Mouse (Mus musculus): ENCODE data around the gene Six4.
"Not testable (repeated sequence)": the region's sequence is repeated elsewhere in the genome, so short reads cannot be mapped to it uniquely, and the experiment has no call there.

Six4 gene

DNA sequence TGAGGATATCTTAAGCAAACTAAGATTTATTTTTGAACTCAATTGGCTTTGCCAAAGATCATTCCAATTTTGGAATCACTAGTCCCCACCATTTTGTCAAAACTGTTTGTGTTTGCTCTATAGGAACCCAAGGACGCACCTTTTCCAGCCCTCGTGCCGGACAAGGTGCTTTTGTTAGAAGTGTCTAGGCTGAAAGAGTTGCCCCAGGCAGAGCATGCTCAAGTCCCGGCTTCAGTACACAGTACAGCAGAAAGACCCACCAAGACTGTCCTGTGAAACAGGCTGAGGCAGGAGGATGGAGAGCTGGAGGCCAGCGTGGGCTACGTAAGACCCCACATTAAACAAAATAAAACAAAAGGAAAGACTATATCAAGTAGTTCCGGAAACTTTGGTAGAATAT, 26.2 kb downstream of the Six4 start:
- DNase-seq, result no peak

DNA sequence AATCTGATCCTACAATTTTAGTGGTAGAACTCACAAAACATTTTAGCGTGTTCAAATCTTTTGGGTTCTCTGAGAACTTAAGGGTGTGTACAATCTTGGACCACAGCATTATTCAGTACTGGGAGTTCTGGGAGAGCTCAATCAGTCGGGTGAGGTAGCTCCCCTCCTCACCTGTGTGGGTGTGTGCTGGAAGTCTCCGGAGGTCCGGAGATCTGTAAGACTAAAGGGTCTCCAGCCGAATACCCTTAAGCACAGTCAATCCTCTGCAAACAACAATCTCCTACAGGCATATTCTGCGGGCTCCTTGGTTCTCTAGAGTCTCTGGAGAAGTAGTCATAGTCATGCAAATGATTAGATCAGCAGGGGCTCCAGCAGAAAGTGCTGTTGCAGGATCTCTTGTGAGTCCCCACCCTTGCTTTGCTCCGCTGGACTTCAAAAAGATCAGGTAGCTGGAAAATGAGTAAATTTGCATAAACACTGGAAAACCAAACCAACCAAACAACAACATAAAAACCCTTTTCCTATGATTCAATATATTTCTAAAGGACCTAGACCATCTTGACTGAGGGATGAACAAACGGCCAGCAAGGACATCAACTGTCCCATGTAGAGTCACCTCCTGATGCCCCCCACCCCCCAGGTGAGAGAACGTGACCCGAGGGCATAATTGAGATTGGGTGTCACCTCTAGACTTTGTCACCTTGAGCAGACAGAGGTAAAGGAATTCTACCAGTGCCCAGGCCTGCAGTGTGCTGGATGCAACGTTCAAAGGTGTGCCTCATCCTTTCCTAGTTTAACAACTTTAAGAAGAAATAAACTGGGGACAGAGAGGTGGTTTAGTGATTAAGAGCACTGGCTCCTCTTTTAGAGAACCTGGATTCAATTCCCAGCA, 27.3 kb downstream of the Six4 start:
- DNase-seq, result no peak

DNA sequence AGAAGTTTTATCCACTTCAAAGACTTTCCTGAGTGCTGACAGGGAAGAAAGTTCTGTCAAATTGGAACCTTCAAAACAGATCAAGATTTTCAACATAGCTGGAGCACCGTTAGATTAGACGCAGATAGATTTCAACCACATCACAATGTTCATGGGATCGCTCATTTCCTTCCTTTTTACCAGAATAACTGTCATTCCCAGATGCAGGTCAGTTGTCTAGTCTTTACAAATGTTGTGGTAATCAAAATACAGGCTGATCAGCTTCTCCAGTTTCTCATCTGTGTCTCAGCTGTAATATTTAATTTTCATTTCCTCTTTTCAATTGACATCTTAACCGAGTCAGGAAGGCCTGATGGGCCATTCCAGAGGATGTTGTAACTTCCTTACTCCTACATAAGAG, 29.5 kb downstream of the Six4 start:
- no peak for DNase-seq

DNA sequence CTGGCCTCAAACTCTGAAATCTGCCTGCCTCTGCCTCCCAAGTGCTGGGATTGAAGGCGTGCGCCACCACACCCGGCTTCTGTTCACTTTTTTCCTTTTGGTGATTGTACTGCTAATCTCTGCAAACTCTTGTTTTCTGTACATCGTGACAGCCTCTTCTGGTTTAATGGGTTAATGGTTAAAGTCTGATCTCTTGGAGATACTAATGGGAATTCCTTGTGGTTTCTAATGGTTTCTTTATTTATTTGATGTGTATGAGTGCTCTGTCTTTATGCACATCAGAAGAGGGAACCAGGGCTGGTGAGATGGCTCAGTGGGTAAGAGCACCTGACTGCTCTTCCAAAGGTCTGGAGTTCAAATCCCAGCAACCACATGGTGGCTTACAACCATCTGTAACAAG, 31.4 kb downstream of the Six4 start:
- not testable (repeated sequence) for DNase-seq

DNA sequence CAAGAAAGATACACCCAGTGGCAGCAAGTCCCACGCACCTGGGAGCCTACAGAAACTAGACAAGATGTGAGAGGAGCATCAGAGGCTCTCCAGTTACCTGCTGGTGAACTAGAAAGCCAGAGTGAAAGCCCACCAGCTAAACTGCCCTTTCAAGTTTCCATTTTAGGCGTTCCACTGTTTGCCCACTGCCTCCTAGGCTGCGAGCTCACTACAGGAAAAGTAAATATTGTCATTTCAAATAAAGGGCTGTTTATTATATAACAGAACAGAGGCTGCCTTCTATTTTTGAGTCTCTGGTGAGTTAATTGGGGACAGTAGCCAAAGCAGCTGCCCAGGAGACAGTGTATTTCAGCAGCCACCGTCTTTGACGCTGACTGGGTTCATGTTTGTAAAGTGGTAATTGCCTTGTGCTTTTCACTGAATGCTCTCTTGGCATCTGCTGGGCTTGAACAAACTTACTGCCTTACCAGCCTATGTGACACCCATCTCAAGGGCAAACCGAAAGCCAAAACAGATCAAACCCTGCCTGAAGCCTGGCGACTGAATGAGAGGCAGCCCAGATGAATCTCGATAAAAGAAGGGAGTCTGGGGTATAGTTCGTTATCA, 52.3 kb downstream of the Six4 start:
- DNase-seq, result no peak

GRCm38 (mm10) chr12:73057492-73057891, 55.8 kb downstream of the Six4 start:
- no peak for DNase-seq

DNA sequence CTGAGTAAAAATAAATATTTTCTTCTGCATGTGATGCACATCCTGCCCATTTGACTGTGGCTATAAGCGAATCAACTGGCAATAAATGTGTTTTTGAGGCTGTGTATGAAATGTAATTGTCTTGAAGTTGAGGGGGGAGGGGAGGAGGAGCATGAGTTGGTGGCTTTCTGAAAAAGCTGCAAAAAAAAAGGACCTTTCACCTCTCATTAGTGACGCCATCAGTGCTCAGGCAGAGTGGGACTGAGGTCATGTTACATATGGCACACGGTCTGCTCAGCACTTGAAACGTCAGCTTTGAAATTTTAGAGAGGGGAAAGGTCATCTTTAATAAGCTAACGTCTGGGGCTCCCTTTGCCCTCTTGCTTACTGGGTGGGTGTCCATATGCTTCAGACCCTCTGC, 57.8 kb downstream of the Six4 start:
- DNase-seq, result peak; percentile 80

DNA sequence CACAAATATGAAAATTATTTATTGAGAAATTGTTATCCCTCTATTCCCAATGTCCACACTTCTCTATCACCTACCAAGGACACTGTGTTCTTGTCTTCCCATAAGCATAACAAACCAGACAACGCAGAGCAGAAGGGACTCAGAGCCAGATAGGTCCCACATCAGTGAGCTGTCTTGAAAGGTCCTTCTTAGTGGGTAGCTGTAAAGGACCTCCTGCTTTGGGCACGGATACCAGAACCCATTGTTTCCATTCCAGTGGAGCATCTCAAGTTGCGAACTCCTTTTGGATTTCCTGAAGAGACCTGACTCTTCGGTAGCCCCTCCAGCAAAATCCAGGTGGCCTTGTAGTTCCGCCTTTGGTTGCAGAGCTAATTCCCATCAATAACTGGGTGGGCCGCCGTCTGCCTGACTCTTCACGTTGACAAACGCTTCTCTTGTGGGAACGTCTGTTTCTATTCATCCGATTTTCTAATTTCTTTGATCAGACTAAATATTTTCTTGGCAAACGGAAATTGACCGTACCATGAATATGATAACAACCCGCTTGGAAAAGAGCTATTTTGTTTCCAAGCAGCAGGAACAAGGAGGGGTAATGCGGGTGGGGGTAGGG, 58.6 kb downstream of the Six4 start:
- DNase-seq, result peak; percentile 48

- DNase-seq, result peak; percentile 91
Observed at GRCm38 (mm10) chr12:73053668-73054241, 59.5 kb downstream of the Six4 start, which contains the start of gene Six1. Gene Six1 (minus strand): TSS chr12:73053887.

DNA sequence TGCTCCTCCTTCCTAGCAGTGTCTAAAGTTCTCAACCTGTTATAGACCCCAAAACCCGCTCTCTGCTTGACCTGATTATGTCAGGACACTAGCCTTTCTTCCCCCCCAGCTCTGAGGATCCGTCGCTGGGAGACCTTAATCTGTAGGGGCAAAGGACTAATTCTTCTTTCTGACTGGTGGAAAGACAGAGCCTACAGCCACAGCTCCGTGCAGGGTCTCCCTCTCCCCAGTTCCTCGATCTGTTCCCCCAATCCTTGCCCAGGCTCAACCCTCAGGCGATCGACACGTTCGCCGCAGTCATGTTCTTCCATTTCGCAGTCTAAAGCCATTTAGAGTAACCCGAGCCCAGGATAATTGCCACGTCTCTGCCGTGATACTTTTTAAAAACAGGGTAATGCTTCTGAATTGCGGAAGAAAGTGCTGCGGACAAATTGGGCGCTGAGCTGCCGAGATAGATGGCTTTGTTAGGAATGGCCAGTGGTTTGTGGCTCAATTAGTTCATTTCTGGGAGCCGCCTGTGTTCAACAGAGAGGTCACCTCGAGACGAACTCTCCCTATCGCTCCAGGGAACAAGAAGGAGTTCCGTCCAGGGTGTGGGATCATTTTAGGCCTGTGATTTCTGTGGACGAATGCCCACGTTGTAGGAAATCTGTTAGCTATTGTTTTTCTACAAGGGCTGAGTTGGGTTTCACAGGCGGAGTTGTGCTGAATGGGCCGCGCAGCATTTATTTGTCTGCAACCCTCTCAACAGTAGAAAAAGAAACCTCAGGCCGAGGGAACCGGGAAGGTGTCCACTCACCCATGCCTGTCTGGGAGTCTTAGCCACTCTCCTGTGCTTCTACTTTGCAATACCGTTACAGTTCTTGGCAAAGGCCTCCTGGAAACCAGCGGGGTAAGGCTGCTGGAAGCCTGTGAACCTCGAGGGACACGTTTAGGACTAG, 60.3 kb downstream of the Six4 start:
- DNase-seq, result peak; percentile 55

GRCm38 (mm10) chr12:73052036-73052650, 61.1 kb downstream of the Six4 start:
- peak; percentile 88 for DNase-seq

- DNase-seq, result peak; percentile 71
Observed at GRCm38 (mm10) chr12:73050811-73051580, 62.3 kb downstream of the Six4 start.

- no peak for DNase-seq
Observed at GRCm38 (mm10) chr12:73050305-73050704, 63.0 kb downstream of the Six4 start.
